Mouse (Mus musculus) bone marrow macrophage, adult 2 months (primary cell): ENCODE data around the gene Usp16. TPM values are rescaled to one million over a fixed set of nuclear protein-coding genes. Genes with fewer than 3 reads are reported as not detected.

Experiments used
- H3K27ac ChIP-seq: 2 replicates; pipeline ENCODE4 v1.5.1; 2012; ENCODE audit warnings: low read depth, low read length; ENCODE audit not compliant: insufficient read depth
- H3K4me1 ChIP-seq: 2 replicates; pipeline ENCODE4 v1.6.1; 2012; ENCODE audit warnings: low read length; ENCODE audit not compliant: control insufficient read depth, insufficient read depth
- H3K4me3 ChIP-seq: 2 replicates; pipeline ENCODE4 v1.5.1; 2012; ENCODE audit warnings: mild to moderate bottlenecking, low read length, moderate library complexity; ENCODE audit not compliant: insufficient read depth
- CTCF ChIP-seq: IDR thresholded peaks from 2 replicates; pipeline ENCODE4 v1.5.1; 2012; ENCODE audit warnings: low read depth, mild to moderate bottlenecking, low read length, moderate library complexity
- POLR2A ChIP-seq: IDR thresholded peaks from 2 replicates; pipeline ENCODE4 v1.6.1; 2012; ENCODE audit warnings: mild to moderate bottlenecking, low read depth, low read length, borderline replicate concordance
- polyA plus RNA-seq: library from polyadenylated mRNA; stranded (reverse); fragments of >200 nt; gene quantifications from 2 replicates; pipeline ENCODE4 v1.2.4, GENCODE M21; 2012; ENCODE audit not compliant: missing spikeins, insufficient read depth, insufficient read length

The Usp16 gene
- polyA plus RNA-seq, 1 experiment, result 33.4 TPM

DNA sequence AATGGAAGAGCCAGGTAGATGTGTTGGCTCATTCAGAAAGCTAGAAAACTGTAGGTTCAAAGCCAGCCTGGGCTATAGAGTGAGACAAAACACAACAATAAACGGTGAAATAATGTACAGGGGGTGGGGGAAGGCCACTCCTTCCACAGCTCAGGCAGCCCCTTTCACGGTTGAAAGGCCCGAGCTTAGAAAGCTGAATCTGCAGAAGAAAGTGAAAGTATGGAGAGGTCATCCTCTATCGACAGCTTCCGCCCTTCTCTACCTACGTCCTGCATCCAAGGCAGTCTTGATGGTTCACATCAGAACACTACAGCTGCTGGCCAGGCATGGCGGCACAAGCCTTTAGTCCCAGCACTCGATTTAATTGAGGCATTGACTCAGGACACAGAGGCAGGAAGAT, 15.8 kb upstream of the Usp16 start:
- Histone ChIP-seq H3K4me3 (no peak overlapping the region), H3K27ac (no peak overlapping the region), H3K4me1 (peaks cover 8% of the 10 kb centered on the region; the same call in 1 of the 2 replicates)
- no peak for TF ChIP-seq CTCF
- TF ChIP-seq POLR2A, result no peak

DNA sequence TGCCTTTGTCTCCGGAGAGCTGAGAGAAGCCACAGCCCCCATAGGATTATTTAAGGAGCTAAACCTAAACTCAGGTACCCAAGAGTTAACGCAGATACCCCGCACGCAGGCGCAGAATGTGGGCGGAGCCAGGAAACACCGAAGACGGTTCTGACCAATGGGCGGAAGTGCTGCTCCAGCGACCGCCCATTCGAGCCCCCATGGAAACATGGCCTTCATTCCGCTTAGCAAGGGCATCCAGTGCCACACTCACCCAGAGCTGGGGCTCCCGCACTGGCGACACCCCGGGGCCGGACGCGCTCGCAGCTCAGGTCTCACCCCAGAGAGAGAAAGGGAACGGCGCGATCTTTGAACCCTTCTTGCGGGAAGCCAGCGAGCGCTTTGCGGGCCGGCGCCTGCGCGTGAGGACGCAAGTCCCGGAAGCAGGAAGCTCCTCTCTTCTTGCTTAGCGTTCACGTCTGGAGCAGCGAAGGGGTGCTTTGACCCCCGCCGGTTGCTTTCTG, 14.3 kb upstream of the Usp16 start, which contains the start of gene Rwdd2b:
Gene Rwdd2b (minus strand): TSS at position 390 of the 503 bp plus-strand sequence.
- H3K4me3 ChIP-seq, result peak within 1 kb of the TSS; percentile 87
- H3K27ac ChIP-seq, result peak within 1 kb of the TSS; percentile 88
- TF ChIP-seq POLR2A (no peak; the same call in 1 of the 2 replicates), CTCF (no peak)
- H3K4me1 ChIP-seq, result peaks cover 5% of the 10 kb centered on the region; the same call in 1 of the 2 replicates

DNA sequence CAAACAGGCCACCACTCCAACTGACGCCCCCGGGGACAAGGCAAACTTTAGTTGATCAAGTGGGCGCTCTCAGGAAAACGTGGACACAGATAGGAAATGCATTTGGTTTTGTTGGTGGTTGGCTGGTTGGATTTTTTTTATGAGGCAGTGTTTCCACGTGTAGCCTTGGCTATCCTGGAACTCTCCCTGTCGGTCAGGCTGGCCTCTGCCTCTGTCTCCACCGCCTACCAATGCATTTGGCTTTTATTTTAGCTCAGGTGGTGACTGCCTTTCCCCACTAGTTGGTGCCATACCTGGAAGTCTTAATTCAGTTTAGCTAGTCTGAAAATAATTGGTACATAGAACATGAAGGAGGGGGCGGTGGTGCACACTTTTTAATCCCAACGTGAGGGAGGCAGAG, 13.4 kb upstream of the Usp16 start:
- H3K4me3 ChIP-seq, result peak overlapping the region; percentile 87
- peaks cover 5% of the 10 kb centered on the region; the same call in 1 of the 2 replicates for H3K4me1 ChIP-seq
- no peak overlapping the region for H3K27ac ChIP-seq
- no peak for TF ChIP-seq POLR2A
- no peak for TF ChIP-seq CTCF

DNA sequence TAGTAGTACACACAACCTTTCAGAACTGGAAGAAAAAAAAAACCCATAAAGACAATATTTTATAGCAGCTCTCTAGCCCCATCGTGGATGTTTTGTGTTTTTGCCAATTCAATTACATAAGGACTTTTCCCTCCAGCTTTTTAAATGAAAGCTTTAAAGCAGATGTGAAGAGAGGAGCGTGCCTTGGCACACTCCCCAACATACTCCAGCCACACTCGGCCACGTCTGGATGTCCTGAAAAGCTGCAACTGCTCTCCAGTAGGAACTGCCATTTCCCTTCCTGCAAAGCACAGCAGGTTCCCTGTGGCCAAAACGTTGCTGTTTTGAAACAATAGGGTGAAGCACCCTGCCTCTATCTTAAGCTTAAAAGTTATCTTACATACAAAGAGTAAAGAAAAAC, 12.2 kb upstream of the Usp16 start:
- Histone ChIP-seq H3K4me1 (peaks cover 5% of the 10 kb centered on the region; the same call in 1 of the 2 replicates), H3K4me3 (no peak overlapping the region), H3K27ac (no peak overlapping the region)
- TF ChIP-seq POLR2A, result no peak
- TF ChIP-seq CTCF, result no peak

DNA sequence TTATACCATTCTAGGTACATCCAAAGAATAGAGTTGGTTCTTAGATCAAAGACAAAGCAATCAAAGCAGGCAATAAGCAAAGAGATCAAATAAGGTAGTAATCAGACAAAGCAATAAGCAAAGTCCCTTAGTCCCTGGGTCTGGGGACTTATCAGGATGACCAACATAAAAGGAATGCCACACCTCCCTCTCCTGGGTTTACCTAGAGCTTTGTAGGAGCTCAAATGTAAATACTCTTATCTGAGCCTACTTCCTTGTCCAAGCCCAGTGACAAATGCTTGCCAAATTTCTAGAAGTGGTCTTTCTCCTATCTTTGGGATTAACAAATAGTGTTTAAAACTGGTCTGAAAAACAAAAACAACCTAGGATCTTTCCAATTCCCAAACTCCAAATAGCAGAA, 11.3 kb upstream of the Usp16 start:
- Histone ChIP-seq H3K4me3 (no peak overlapping the region), H3K4me1 (peaks cover 5% of the 10 kb centered on the region; the same call in 1 of the 2 replicates), H3K27ac (no peak overlapping the region)
- TF ChIP-seq POLR2A, result no peak
- TF ChIP-seq CTCF, result no peak

DNA sequence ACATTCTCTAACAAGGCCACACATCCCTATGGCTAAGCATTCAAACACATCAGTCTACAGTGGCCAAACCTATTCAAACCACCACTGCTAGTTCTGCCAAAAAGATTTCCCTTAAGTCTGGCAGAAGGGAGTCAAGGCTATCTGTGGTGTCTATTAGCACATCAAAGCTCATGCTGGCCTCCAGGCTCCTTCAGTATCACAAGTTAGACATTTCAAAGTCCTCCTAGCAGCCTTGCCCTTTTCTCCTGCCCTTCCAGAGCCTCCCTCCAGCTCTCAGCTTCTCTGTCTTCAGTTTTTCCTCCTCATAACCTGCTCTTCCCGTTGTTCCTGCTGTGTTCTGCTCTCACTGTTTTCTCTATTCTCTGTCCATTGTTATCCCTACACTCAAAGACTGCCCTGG, 10.4 kb upstream of the Usp16 start:
- no peak for TF ChIP-seq CTCF
- Histone ChIP-seq H3K4me3 (no peak overlapping the region), H3K27ac (no peak overlapping the region), H3K4me1 (peaks cover 5% of the 10 kb centered on the region; the same call in 1 of the 2 replicates)

DNA sequence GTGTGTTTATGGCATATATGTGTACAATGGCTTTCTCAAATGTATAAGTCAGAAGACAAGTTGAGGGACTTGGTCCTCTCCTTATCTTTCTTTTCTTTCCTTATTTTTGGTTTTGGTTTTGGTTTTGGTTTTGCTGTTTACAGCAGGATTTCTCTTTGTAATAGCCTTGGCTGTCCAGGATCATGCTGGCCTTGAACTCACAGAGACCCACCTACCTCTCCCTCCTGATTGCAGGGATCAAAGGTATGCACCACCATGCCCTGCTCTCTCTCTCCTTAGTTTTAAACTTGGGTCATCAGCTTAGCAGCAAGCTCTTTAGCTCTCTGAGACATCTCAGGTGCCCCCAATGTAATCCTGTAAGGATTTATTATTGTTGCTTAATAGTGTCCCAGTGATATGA, 9.4 kb upstream of the Usp16 start:
- H3K27ac ChIP-seq, result no peak overlapping the region
- no peak for TF ChIP-seq POLR2A
- no peak for TF ChIP-seq CTCF
- H3K4me3 ChIP-seq, result no peak overlapping the region

DNA sequence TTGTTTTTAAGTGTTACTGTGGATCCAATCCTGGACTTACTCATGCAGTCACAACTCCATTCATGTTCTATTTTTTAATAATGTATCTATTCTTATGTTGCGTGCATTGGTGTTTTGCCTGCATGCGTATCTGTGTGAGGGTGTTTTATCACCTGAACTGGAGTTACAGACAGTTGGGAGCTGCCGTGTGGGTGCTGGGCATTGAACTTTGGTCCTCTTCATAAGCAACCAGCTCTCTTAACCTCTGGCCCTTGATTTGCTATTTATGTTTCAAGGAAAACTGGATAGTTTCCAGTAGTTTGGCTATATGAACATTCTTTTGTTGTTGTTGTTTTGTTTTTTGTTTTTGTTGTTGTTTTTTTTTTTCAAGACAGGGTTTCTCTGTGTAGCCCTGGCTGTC, 9.0 kb upstream of the Usp16 start:
- Histone ChIP-seq H3K27ac (no peak overlapping the region), H3K4me1 (peaks cover 5% of the 10 kb centered on the region; the same call in 1 of the 2 replicates), H3K4me3 (no peak overlapping the region)
- no peak for TF ChIP-seq POLR2A

More for the DNA sequence above, 9.4 kb upstream of the Usp16 start:
- H3K4me1 ChIP-seq, result peaks cover 5% of the 10 kb centered on the region; the same call in 1 of the 2 replicates

DNA sequence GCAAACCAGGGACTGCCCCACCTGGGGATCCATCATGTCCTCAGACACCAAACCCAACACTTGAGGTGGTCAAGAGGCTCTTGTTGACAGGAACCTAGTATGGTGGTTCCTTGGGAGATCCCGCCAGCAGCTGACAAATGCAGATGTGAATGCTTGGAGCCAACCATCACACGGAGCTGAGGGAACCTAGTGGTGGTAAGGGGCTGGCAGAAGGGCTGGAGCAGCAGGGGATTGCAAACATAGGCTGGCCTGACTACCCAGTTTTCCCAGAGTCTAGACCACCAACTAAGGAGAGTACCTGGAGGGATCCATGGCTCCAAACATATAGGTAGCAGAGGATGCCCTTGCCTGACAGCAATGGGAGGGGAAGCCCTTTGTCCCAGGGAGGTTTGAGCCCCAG, 1.3 kb upstream of the Usp16 start:
- peaks cover 12% of the 10 kb centered on the region for H3K4me1 ChIP-seq
- H3K27ac ChIP-seq, result no peak overlapping the region
- no peak overlapping the region for H3K4me3 ChIP-seq
- no peak for TF ChIP-seq POLR2A
- no peak for TF ChIP-seq CTCF

DNA sequence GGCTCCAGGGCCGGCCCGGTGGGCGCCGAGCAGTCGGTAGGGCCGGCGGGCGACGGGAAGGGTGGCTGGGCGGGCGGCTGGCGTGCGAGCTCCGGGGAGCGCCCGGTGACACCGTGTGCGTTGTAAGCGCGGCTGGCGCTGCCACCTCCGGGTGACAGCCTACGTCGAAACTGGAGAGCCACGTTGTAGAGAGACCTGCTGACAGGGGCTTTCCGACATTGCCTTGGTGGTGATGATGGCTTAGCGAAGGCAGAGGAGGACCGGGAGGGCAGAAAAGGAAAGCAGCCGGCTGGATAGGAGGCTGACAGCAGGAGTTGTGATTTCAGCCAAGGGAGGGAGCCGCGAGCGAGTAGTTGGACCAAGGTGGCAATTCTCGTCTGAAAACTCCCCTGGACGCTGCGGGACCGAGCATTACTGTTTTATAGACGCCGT, 693 bp downstream of the Usp16 start:
- TF ChIP-seq POLR2A (no peak), CTCF (no peak)
- Histone ChIP-seq H3K27ac (peak overlapping the region; percentile 8; the same call in 1 of the 2 replicates), H3K4me1 (peaks cover 12% of the 10 kb centered on the region), H3K4me3 (peak overlapping the region; percentile 72)

DNA sequence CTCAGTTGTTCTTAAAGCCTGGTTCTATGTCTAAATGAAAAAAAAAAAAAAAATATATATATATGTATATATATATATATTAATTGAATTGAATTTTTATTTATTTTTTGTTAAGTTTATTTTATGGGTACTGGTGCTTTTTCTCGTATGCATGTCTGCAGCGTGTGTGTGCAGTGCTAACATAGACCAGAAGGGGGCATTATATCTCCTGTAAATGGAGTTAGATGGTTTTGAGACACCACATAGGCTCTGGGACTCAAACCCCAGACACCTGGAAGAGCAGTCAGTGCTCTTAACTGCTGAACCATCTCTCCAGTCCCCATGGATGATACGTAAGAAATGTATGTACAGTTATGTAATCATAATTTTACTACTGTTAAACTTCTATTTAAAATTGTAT, 4.2 kb downstream of the Usp16 start:
- TF ChIP-seq POLR2A (no peak), CTCF (no peak)
- Histone ChIP-seq H3K4me1 (peaks cover 10% of the 10 kb centered on the region), H3K4me3 (no peak overlapping the region), H3K27ac (no peak overlapping the region)
